Mouse (Mus musculus) embryonic facial prominence, embryonic 15.5 days (tissue): ENCODE measurements at regions not wholly inside any gene's neighbourhood (a gene's known extent, or its start where the extent isn't known, plus 50 kb on each side); places are given as distances from the start of the nearest gene placed in this dataset.

Source experiments
- ATAC-seq: fragments of 200-750 bp; cut with Nextera tagmentation; 2 replicates; pipeline ENCODE4 v1.8.0; 2017; ENCODE audit warnings: low read depth, moderate TSS enrichment; ENCODE audit not compliant: insufficient number of reproducible peaks, low FRiP score, low TSS enrichment
- H3K27ac ChIP-seq: fragments of 300-500 bp; sonication (generic); replicated peaks from 2 replicates; pipeline ENCODE4 v1.5.1; 2015; ENCODE audit warnings: mild to moderate bottlenecking, inconsistent platforms
- H3K27me3 ChIP-seq: fragments of 300-500 bp; sonication (generic); 2 replicates; pipeline ENCODE4 v1.6.1; 2015; ENCODE audit warnings: inconsistent platforms
- H3K36me3 ChIP-seq: fragments of 300-500 bp; sonication (generic); 2 replicates; pipeline ENCODE4 v1.6.1; 2015; ENCODE audit warnings: mild to moderate bottlenecking, inconsistent platforms
- H3K4me1 ChIP-seq: fragments of 300-500 bp; sonication (generic); 2 replicates; pipeline ENCODE4 v1.6.1; 2015; ENCODE audit warnings: inconsistent platforms
- H3K4me2 ChIP-seq: fragments of 300-500 bp; sonication (generic); replicated peaks from 2 replicates; pipeline ENCODE4 v1.6.1; 2015; ENCODE audit warnings: mild to moderate bottlenecking, inconsistent platforms
- H3K4me3 ChIP-seq: fragments of 300-500 bp; sonication (generic); replicated peaks from 2 replicates; pipeline ENCODE4 v1.5.1; 2015; ENCODE audit warnings: mild to moderate bottlenecking, inconsistent platforms
- H3K9ac ChIP-seq: fragments of 300-500 bp; sonication (generic); 2 replicates; pipeline ENCODE4 v1.6.1; 2015; ENCODE audit warnings: inconsistent platforms
- H3K9me3 ChIP-seq: fragments of 300-500 bp; sonication (generic); replicated peaks from 2 replicates; pipeline ENCODE4 v1.6.1; 2016; ENCODE audit warnings: inconsistent platforms
- WGBS: fragments of 180-500 bp; shearing (Covaris S2); methylation state at CpG from one replicate; pipeline ENCODE4 v1.1.7; 2015; 5-methylcytosine and 5-hydroxymethylcytosine counted together

- peaks cover 6% of the 10 kb centered on the region for H3K27me3 ChIP-seq
- H3K4me2 ChIP-seq: no peak overlapping the region
- no peaks in the 10 kb centered on the region for H3K9me3 ChIP-seq
- H3K27ac ChIP-seq: 0 out of 2 replicates have a peak overlapping the region, but pooled peaks have one; percentile 23
- H3K36me3 ChIP-seq: no peaks in the 10 kb centered on the region
- WGBS: 38% methylated on average over 8 of the region's 8 CpGs
- peaks cover 28% of the 10 kb centered on the region for H3K4me1 ChIP-seq
- no peak overlapping the region for H3K4me3 ChIP-seq
- ATAC-seq: no peak; the same call in 1 of the 2 replicates
- H3K9ac ChIP-seq: no peak overlapping the region
Measured at GRCm38 (mm10) chr17:14493751-14494320, 200.2 kb downstream of the Thbs2 start.

GRCm38 (mm10) chr17:14492936-14493335, 201.1 kb downstream of the Thbs2 start:
- Histone ChIP-seq H3K27me3 (peaks cover 6% of the 10 kb centered on the region), H3K4me1 (peaks cover 28% of the 10 kb centered on the region)
- 64% methylated on average over 10 of the region's 10 CpGs for WGBS

GRCm38 (mm10) chr17:14481746-14482145, 202.4 kb downstream of the Smoc2 start:
- peaks cover 4% of the 10 kb centered on the region for H3K4me1 ChIP-seq
- no peak overlapping the region for H3K27ac ChIP-seq
- no peak for ATAC-seq
- H3K27me3 ChIP-seq: no peaks in the 10 kb centered on the region
- no peak overlapping the region for H3K4me2 ChIP-seq
- no peak overlapping the region for H3K9ac ChIP-seq
- H3K36me3 ChIP-seq: no peaks in the 10 kb centered on the region
- 90% methylated on average over 6 of the region's 6 CpGs for WGBS
- H3K4me3 ChIP-seq: no peak overlapping the region
- H3K9me3 ChIP-seq: no peaks in the 10 kb centered on the region

More at GRCm38 (mm10) chr17:14492936-14493335, 201.1 kb downstream of the Thbs2 start:
- Histone ChIP-seq H3K9ac (no peak overlapping the region), H3K9me3 (no peaks in the 10 kb centered on the region), H3K36me3 (no peaks in the 10 kb centered on the region), H3K4me2 (no peak overlapping the region), H3K4me3 (no peak overlapping the region), H3K27ac (no peak overlapping the region)
- ATAC-seq: no peak

GRCm38 (mm10) chr17:14478938-14479505, 199.7 kb downstream of the Smoc2 start:
- Histone ChIP-seq H3K9ac (no peak overlapping the region), H3K4me1 (peaks cover 23% of the 10 kb centered on the region), H3K4me2 (no peak overlapping the region), H3K4me3 (no peak overlapping the region), H3K27me3 (no peaks in the 10 kb centered on the region), H3K9me3 (no peaks in the 10 kb centered on the region), H3K27ac (no peak overlapping the region), H3K36me3 (no peaks in the 10 kb centered on the region)
- WGBS: 61% methylated on average over 10 of the region's 10 CpGs
- no peak for ATAC-seq

GRCm38 (mm10) chr17:14476707-14477106, 197.4 kb downstream of the Smoc2 start:
- H3K9ac ChIP-seq: no peak overlapping the region
- no peaks in the 10 kb centered on the region for H3K36me3 ChIP-seq
- H3K27me3 ChIP-seq: no peaks in the 10 kb centered on the region
- 73% methylated on average over 12 of the region's 12 CpGs for WGBS
- H3K9me3 ChIP-seq: no peaks in the 10 kb centered on the region
- H3K27ac ChIP-seq: 0 out of 2 replicates have a peak overlapping the region, but pooled peaks have one; percentile 6
- H3K4me2 ChIP-seq: no peak overlapping the region
- ATAC-seq: peak; percentile 63; the same call in 1 of the 2 replicates
- H3K4me1 ChIP-seq: peaks cover 23% of the 10 kb centered on the region
- no peak overlapping the region for H3K4me3 ChIP-seq

GRCm38 (mm10) chr17:14475778-14476647, 196.7 kb downstream of the Smoc2 start:
- Histone ChIP-seq H3K36me3 (no peaks in the 10 kb centered on the region), H3K4me2 (peak overlapping the region; percentile 10; the same call in 1 of the 2 replicates), H3K27ac (peak overlapping the region; percentile 36; the same call in 1 of the 2 replicates), H3K4me3 (no peak overlapping the region), H3K9ac (no peak overlapping the region), H3K4me1 (peaks cover 23% of the 10 kb centered on the region), H3K9me3 (no peaks in the 10 kb centered on the region), H3K27me3 (no peaks in the 10 kb centered on the region)
- 21% methylated on average over 23 of the region's 23 CpGs for WGBS
- no peak; the same call in 1 of the 2 replicates for ATAC-seq

- no peak overlapping the region for H3K27ac ChIP-seq
Measured at GRCm38 (mm10) chr17:14475277-14475676, 196.0 kb downstream of the Smoc2 start.

GRCm38 (mm10) chr17:14468754-14469488, 189.6 kb downstream of the Smoc2 start:
- H3K9me3 ChIP-seq: no peaks in the 10 kb centered on the region
- no peak overlapping the region for H3K27ac ChIP-seq
- no peak overlapping the region for H3K4me3 ChIP-seq
- no peak overlapping the region for H3K9ac ChIP-seq
- no peaks in the 10 kb centered on the region for H3K27me3 ChIP-seq
- ATAC-seq: no peak
- WGBS: 54% methylated on average over 6 of the region's 6 CpGs
- no peak overlapping the region for H3K4me2 ChIP-seq
- no peaks in the 10 kb centered on the region for H3K36me3 ChIP-seq
- peaks cover 27% of the 10 kb centered on the region; the same call in 1 of the 2 replicates for H3K4me1 ChIP-seq

More at GRCm38 (mm10) chr17:14475277-14475676, 196.0 kb downstream of the Smoc2 start:
- ATAC-seq: no peak
- 32% methylated on average over 4 of the region's 4 CpGs for WGBS
- Histone ChIP-seq H3K4me2 (no peak overlapping the region), H3K36me3 (no peaks in the 10 kb centered on the region), H3K27me3 (no peaks in the 10 kb centered on the region), H3K4me3 (no peak overlapping the region), H3K9me3 (no peaks in the 10 kb centered on the region), H3K4me1 (peaks cover 23% of the 10 kb centered on the region), H3K9ac (no peak overlapping the region)

GRCm38 (mm10) chr17:14455251-14455743, 176.0 kb downstream of the Smoc2 start:
- Histone ChIP-seq H3K9ac (no peak overlapping the region), H3K27me3 (no peaks in the 10 kb centered on the region), H3K4me2 (no peak overlapping the region), H3K4me1 (peaks cover 10% of the 10 kb centered on the region), H3K9me3 (no peaks in the 10 kb centered on the region), H3K4me3 (no peak overlapping the region), H3K27ac (peak overlapping the region; percentile 56; the same call in 1 of the 2 replicates), H3K36me3 (no peaks in the 10 kb centered on the region)
- peak; percentile 51; the same call in 1 of the 2 replicates for ATAC-seq
- WGBS: 48% methylated on average over 8 of the region's 8 CpGs
